Mouse (Mus musculus) MEL (cell line): ENCODE measurements around the gene Sugp1. TPM values are rescaled to one million over a fixed set of nuclear protein-coding genes. Genes with fewer than 3 reads are reported as not detected.

Experiments
- DNase-seq: peaks from one replicate; pipeline ENCODE4 v3.0.0; 2011; ENCODE audit warnings: low read depth, low spot score
- H3K27ac ChIP-seq: 2 replicates; pipeline ENCODE4 v1.5.1; 2012; ENCODE audit warnings: low read depth, mild to moderate bottlenecking, control low read depth, low read length, moderate library complexity; ENCODE audit not compliant: control insufficient read depth
- H3K27me3 ChIP-seq, 2 experiments: fragments of 150-350 bp in 1 of 2; sonication (generic) in 1 of 2; 2 replicates each; pipeline ENCODE4 v1.6.1; 2012; ENCODE audit warnings: low read length in 2 of 2, mild to moderate bottlenecking in 2 of 2, improper control_type of control experiment in 1 of 2, moderate library complexity in 1 of 2; ENCODE audit not compliant: insufficient read depth in 2 of 2, control insufficient read depth in 1 of 2
- H3K36me3 ChIP-seq, 2 experiments: 2 replicates each; pipeline ENCODE4 v1.6.1; 2012 to 2014; ENCODE audit warnings: low read length in 2 of 2, improper control_type of control experiment in 1 of 2, inconsistent platforms in 1 of 2, mild to moderate bottlenecking in 1 of 2; ENCODE audit not compliant: insufficient read depth in 2 of 2, control insufficient read depth in 1 of 2
- H3K4me1 ChIP-seq, 2 experiments: fragments of 150-350 bp in 1 of 2; sonication (generic) in 1 of 2; 2 replicates each; pipeline ENCODE4 v1.6.1; 2012; ENCODE audit warnings: low read length in 2 of 2, improper control_type of control experiment in 1 of 2, mild to moderate bottlenecking in 1 of 2; ENCODE audit not compliant: insufficient read depth in 2 of 2, control insufficient read depth in 1 of 2
- H3K4me3 ChIP-seq, 2 experiments: fragments of 150-350 bp in 1 of 2; sonication (generic) in 1 of 2; 2 replicates each; pipeline ENCODE4 v1.5.1; 2012; ENCODE audit warnings: low read depth in 2 of 2, low read length in 2 of 2, mild to moderate bottlenecking in 2 of 2, moderate library complexity in 2 of 2, control low read depth in 1 of 2, improper control_type of control experiment in 1 of 2; ENCODE audit not compliant: control insufficient read depth in 1 of 2, insufficient read depth in 1 of 2
- H3K79me2 ChIP-seq: 2 replicates; pipeline ENCODE4 v1.6.1; 2012; ENCODE audit warnings: mild to moderate bottlenecking, low read length, moderate library complexity; ENCODE audit not compliant: control insufficient read depth, poor library complexity, insufficient read depth
- H3K9ac ChIP-seq: 2 replicates; pipeline ENCODE4 v1.6.1; 2012; ENCODE audit warnings: low read depth, mild to moderate bottlenecking, control low read depth, low read length, moderate library complexity; ENCODE audit not compliant: control insufficient read depth, poor library complexity, severe bottlenecking
- H3K9me3 ChIP-seq: fragments of 150-350 bp; sonication (generic); replicated peaks from 2 replicates; pipeline ENCODE4 v1.6.1; 2012; ENCODE audit warnings: mild to moderate bottlenecking, low read length, improper control_type of control experiment, moderate library complexity; ENCODE audit not compliant: insufficient read depth
- BHLHE40 ChIP-seq: IDR thresholded peaks from 2 replicates; pipeline ENCODE4 v1.6.1; 2012; ENCODE audit warnings: low read depth, mild to moderate bottlenecking, inconsistent platforms, low read length, improper control_type of control experiment, borderline replicate concordance
- CHD1 ChIP-seq: IDR thresholded peaks from 2 replicates; pipeline ENCODE4 v1.6.1; 2012; ENCODE audit warnings: low read depth, mild to moderate bottlenecking, inconsistent platforms, low read length, improper control_type of control experiment
- CHD2 ChIP-seq: IDR thresholded peaks from 2 replicates; pipeline ENCODE4 v1.6.1; 2011; ENCODE audit warnings: low read length, improper control_type of control experiment
- CTCF ChIP-seq, 3 experiments: IDR thresholded peaks in 2 of 3; conservative IDR thresholded peaks in 1 of 3; 2 replicates each; pipeline ENCODE4 v1.5.1; 2011 to 2012; ENCODE audit warnings: low read length in 3 of 3, low read depth in 2 of 3, mild to moderate bottlenecking in 2 of 3, improper control_type of control experiment in 1 of 3, inconsistent platforms in 1 of 3, mixed read lengths in 1 of 3, moderate library complexity in 1 of 3; ENCODE audit not compliant: control insufficient read depth in 1 of 3, insufficient read depth in 1 of 3, poor library complexity in 1 of 3, severe bottlenecking in 1 of 3
- EP300 ChIP-seq, 2 experiments: IDR thresholded peaks; 2 replicates each; pipeline ENCODE4 v1.6.1; 2011; ENCODE audit warnings: improper control_type of control experiment in 2 of 2, low read length in 2 of 2, low read depth in 1 of 2, mild to moderate bottlenecking in 1 of 2
- ETS1 ChIP-seq: IDR thresholded peaks from 2 replicates; pipeline ENCODE4 v1.6.1; 2012; ENCODE audit warnings: low read depth, mild to moderate bottlenecking, inconsistent platforms, low read length, improper control_type of control experiment, moderate library complexity
- HCFC1 ChIP-seq: IDR thresholded peaks from 2 replicates; pipeline ENCODE4 v1.6.1; 2012; ENCODE audit warnings: low read depth, mild to moderate bottlenecking, inconsistent platforms, low read length, improper control_type of control experiment, moderate library complexity
- JUND ChIP-seq: IDR thresholded peaks from 2 replicates; pipeline ENCODE4 v1.6.1; 2011; ENCODE audit warnings: low read depth, mild to moderate bottlenecking, improper control_type of control experiment, low read length
- KAT2A ChIP-seq: conservative IDR thresholded peaks from 2 replicates; pipeline ENCODE4 v1.6.1; 2012; ENCODE audit warnings: low read depth, low read length, improper control_type of control experiment, inconsistent platforms
- MAFK ChIP-seq: IDR thresholded peaks from 2 replicates; pipeline ENCODE4 v1.6.1; 2011; ENCODE audit warnings: low read depth, mild to moderate bottlenecking, low read length, improper control_type of control experiment, borderline replicate concordance
- MAX ChIP-seq: IDR thresholded peaks from 2 replicates; pipeline ENCODE4 v1.6.1; 2011; ENCODE audit warnings: low read length, improper control_type of control experiment
- MAZ ChIP-seq: IDR thresholded peaks from 2 replicates; pipeline ENCODE4 v1.6.1; 2012; ENCODE audit warnings: low read depth, mild to moderate bottlenecking, inconsistent platforms, low read length, improper control_type of control experiment
- MXI1 ChIP-seq: IDR thresholded peaks from 2 replicates; pipeline ENCODE4 v1.6.1; 2011; ENCODE audit warnings: mild to moderate bottlenecking, low read depth, low read length, improper control_type of control experiment
- MYB ChIP-seq: IDR thresholded peaks from 2 replicates; pipeline ENCODE4 v1.6.1; 2011; ENCODE audit warnings: mild to moderate bottlenecking, low read depth, low read length, improper control_type of control experiment
- MYC ChIP-seq: IDR thresholded peaks from 2 replicates; pipeline ENCODE4 v1.6.1; 2011; ENCODE audit warnings: low read depth, mild to moderate bottlenecking, low read length, improper control_type of control experiment, moderate library complexity
- POLR2AphosphoS2 ChIP-seq: IDR thresholded peaks from 2 replicates; pipeline ENCODE4 v1.6.1; 2011; ENCODE audit warnings: low read length, improper control_type of control experiment
- POLR2AphosphoS5 ChIP-seq: IDR thresholded peaks from 2 replicates; pipeline ENCODE4 v1.6.1; 2012; ENCODE audit warnings: low read depth, borderline replicate concordance, mild to moderate bottlenecking, inconsistent platforms, low read length, moderate library complexity, mixed read lengths
- RAD21 ChIP-seq: IDR thresholded peaks from 2 replicates; pipeline ENCODE4 v1.6.1; 2011; ENCODE audit warnings: mild to moderate bottlenecking, low read depth, low read length, improper control_type of control experiment
- SIN3A ChIP-seq: IDR thresholded peaks from 2 replicates; pipeline ENCODE4 v1.6.1; 2012; ENCODE audit warnings: low read length, improper control_type of control experiment, inconsistent platforms
- SMC3 ChIP-seq: IDR thresholded peaks from 2 replicates; pipeline ENCODE4 v1.6.1; 2011; ENCODE audit warnings: low read depth, low read length, improper control_type of control experiment
- TBP ChIP-seq: IDR thresholded peaks from 2 replicates; pipeline ENCODE4 v1.8.0; 2011; ENCODE audit warnings: low read depth, low read length, improper control_type of control experiment
- USF1 ChIP-seq: IDR thresholded peaks from 2 replicates; pipeline ENCODE4 v1.6.1; 2014; ENCODE audit warnings: low read depth, mild to moderate bottlenecking, inconsistent platforms, low read length, improper control_type of control experiment, moderate library complexity
- USF2 ChIP-seq, 2 experiments: IDR thresholded peaks; 2 replicates each; pipeline ENCODE4 v1.6.1; 2011 to 2012; ENCODE audit warnings: improper control_type of control experiment in 2 of 2, low read length in 2 of 2, borderline replicate concordance in 1 of 2, inconsistent platforms in 1 of 2, low read depth in 1 of 2, mild to moderate bottlenecking in 1 of 2; ENCODE audit not compliant: insufficient read depth in 1 of 2
- polyA plus RNA-seq, 2 experiments: library from polyadenylated mRNA; stranded (reverse) in 1 of 2; unstranded in 1 of 2; fragments of >175 nt in 1 of 2; fragments of >200 nt in 1 of 2; gene quantifications; 2 replicates each; pipeline versions ENCODE4 v1.2.1 to v1.2.4; 2012; ENCODE audit warnings: low replicate concordance in 2 of 2, low read depth in 1 of 2; ENCODE audit not compliant: insufficient read length in 2 of 2, insufficient read depth in 1 of 2, missing spikeins in 1 of 2
- total RNA-seq: library from RNA; depleted of rRNA; stranded (reverse); fragments of 300-350 nt; gene quantifications from 2 replicates; pipeline ENCODE4 v1.2.3, GENCODE M21; 2012

Gene Sugp1
- total and polyA plus RNA-seq, 3 experiments, result 29.9 to 45.5 TPM; not detected in 1

DNA sequence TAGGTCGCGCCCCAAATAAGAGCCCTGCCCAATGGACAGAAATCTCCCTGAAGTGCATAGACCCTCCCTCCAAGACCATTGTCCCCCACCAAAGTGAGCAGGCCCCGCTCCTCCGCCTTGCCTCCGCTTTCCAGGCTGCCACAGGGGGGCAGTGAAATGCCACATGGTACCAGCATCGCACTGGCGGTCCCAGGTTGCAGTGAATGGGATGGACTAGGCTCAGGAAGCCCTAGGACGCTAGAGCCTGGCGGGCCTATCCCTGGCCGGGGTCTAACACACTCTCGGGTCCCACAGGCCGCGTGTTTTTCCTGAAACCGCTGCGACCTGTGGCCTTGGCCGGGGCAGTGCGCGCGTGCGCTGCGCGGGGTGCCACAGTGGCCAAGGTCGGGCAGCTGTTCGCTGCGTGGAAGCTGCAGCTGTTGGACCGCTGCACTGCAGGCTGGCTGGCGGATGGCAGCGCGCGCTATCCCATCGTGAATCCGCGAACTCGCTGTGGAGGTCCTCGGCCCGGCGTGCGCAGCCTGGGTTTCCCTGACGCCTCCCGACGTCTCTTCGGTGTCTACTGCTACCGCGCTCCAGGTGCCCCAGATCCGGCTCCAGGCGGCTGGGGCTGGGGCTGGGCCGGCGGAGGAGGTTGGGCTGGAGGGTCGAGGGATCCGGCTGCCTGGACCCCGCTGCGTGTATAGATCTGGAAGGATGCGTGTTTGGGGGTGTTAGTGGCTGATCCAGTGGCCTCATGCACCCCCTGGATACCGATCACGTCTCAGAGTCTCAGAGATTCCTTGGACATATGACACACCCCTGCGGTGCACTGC, 45.4 kb downstream of the Sugp1 start:
- Histone ChIP-seq H3K27ac (no peak overlapping the region), H3K79me2 (no peaks in the 10 kb centered on the region), H3K4me3 (no peak overlapping the region), H3K9me3 (no peaks in the 10 kb centered on the region), H3K4me1 (no peaks in the 10 kb centered on the region), H3K36me3 (no peaks in the 10 kb centered on the region), H3K9ac (no peak overlapping the region), H3K27me3 (no peaks in the 10 kb centered on the region)
- TF ChIP-seq RAD21, result peak; percentile 16
- no peak for TF ChIP-seq MAFK
- TF ChIP-seq CTCF (IDR thresholded peaks at IDR 0.05 in 2 of 3, conservative IDR thresholded peaks at IDR 0.05 in 1 of 3; ENCODE audit: control insufficient read depth in 1 of 3, insufficient read depth in 1 of 3, low read depth in 2 of 3, low read length in 3 of 3, poor library complexity in 1 of 3, severe bottlenecking in 1 of 3), result peak in 2 of 3 experiments; percentile 22 to 37; a peak in 3 of 6 replicates
- TF ChIP-seq MAZ, result no peak
- TF ChIP-seq CHD1, result no peak
- TF ChIP-seq SIN3A, result no peak
- TF ChIP-seq SMC3, result peak; percentile 27
- no peak for DNase-seq

DNA sequence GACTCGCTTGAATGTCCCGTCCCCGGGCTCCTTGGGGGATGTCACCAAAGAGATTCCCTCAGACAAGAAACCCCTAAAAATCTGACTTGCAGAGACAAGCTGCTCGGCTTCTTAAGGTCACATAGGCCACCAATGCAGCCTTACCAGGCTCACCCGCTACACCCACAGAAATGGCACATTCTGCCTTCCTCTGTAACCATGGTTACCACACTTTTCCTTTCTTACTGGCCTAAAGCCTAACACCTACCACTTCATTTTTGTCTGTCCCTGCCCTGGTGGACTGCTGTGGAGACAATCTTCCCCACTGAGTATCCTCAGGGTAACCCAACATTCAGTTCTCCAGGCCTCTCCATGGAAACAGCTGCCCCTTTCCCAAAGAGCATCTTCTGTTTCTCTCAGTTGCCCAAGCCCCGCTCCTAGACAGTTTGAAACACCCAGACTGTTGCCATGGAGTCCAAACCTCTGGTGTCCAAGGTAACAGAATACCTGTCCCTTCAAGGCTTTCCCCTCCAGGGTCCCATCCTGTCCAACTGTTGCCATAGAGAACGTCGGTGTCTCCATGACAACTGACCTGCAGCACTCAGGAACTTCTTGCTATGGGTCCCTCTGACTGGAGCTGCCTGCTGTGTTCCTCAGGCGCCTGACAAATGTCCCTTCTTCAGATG, 46.8 kb downstream of the Sugp1 start:
- no peaks in the 10 kb centered on the region for H3K27me3 ChIP-seq
- H3K9me3 ChIP-seq, result no peaks in the 10 kb centered on the region
- no peak overlapping the region for H3K27ac ChIP-seq
- TF ChIP-seq MAFK (no peak), MYC (no peak), MYB (no peak), EP300 (IDR thresholded peaks at IDR 0.05; ENCODE audit: low read depth in 1 of 2, low read length in 2 of 2) (no peak), SIN3A (no peak), JUND (no peak), MAZ (no peak), CHD1 (no peak), ETS1 (no peak)
- H3K9ac ChIP-seq, result no peak overlapping the region
- H3K4me1 ChIP-seq, result no peaks in the 10 kb centered on the region
- no peaks in the 10 kb centered on the region for H3K36me3 ChIP-seq
- no peaks in the 10 kb centered on the region for H3K79me2 ChIP-seq
- DNase-seq, result no peak
- H3K4me3 ChIP-seq, result no peak overlapping the region

DNA sequence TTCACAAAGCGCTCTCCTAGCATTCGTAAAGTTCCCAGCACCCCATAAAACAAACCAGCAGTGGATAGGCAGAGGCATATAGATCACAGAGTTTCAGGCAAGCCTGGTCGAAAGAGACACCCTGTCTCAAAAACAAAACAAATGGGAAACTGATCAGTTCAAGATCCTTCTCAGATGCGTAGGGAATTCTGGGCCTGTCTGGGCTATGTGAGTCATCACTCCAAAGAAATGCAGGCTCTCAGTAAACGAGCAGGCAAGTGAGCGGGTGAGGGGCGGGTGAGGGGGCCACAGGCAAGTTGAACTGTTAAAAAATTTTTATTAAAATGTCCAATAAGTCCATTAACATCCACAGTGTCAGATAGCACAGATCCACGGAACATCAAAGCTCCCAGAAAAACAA, 50.2 kb downstream of the Sugp1 start:
- Histone ChIP-seq H3K27ac (no peak overlapping the region), H3K27me3 (no peaks in the 10 kb centered on the region), H3K9me3 (no peaks in the 10 kb centered on the region), H3K79me2 (no peaks in the 10 kb centered on the region), H3K4me3 (no peak overlapping the region), H3K9ac (no peak overlapping the region), H3K4me1 (no peaks in the 10 kb centered on the region), H3K36me3 (no peaks in the 10 kb centered on the region)
- no peak for DNase-seq
- TF ChIP-seq CHD2 (no peak), BHLHE40 (no peak), MAX (no peak), KAT2A (no peak), ETS1 (no peak), USF2 (IDR thresholded peaks at IDR 0.05; ENCODE audit: borderline replicate concordance in 1 of 2, insufficient read depth in 1 of 2, low read depth in 1 of 2, low read length in 2 of 2) (no peak), POLR2AphosphoS5 (no peak), MXI1 (no peak), HCFC1 (no peak), SMC3 (no peak), POLR2AphosphoS2 (no peak), TBP (no peak), MAFK (no peak), RAD21 (no peak), USF1 (no peak), CTCF (IDR thresholded peaks at IDR 0.05 in 2 of 3, conservative IDR thresholded peaks at IDR 0.05 in 1 of 3; ENCODE audit: control insufficient read depth in 1 of 3, insufficient read depth in 1 of 3, low read depth in 2 of 3, low read length in 3 of 3, poor library complexity in 1 of 3, severe bottlenecking in 1 of 3) (no peak)
